Comparison of ENCODE assay signal across 11 mouse cellular contexts in genomic region chr10:80069251-80069650, GRCm38 (mm10).
"Had no signal": no experiment of that assay in that cellular context is flagged by ENCODE, and none has a peak within 500 bp of the region (broad histone marks: within the 10 kb centered on the region; RNA-seq: fewer than 3 reads in every experiment).

No protein-coding gene starts in this region.

- ATAC-seq: intestine, embryonic 16.5 days had no signal

- DNase-seq: layer of hippocampus, adult 9-11 months; layer of hippocampus, postnatal 36 days; lung, adult 18-20 months; right cerebral cortex, postnatal 14 days; thymus, adult 2 months; thymus, postnatal 25 days had no signal

- H3K27me3 ChIP-seq: kidney, embryonic 15.5 days; limb, embryonic 15.5 days; midbrain, embryonic 12.5 days; stomach, embryonic 15.5 days had no signal

- H3K4me1 ChIP-seq: midbrain, embryonic 12.5 days had no signal

- H3K9me3 ChIP-seq: kidney, embryonic 15.5 days; limb, embryonic 15.5 days; midbrain, embryonic 12.5 days; stomach, embryonic 15.5 days had no signal

- H3K4me3 ChIP-seq: kidney, embryonic 15.5 days; limb, embryonic 15.5 days; midbrain, embryonic 12.5 days; stomach, embryonic 15.5 days had no signal

- H3K9ac ChIP-seq: kidney, embryonic 15.5 days; limb, embryonic 15.5 days; stomach, embryonic 15.5 days had no signal

- H3K4me2 ChIP-seq: kidney, embryonic 15.5 days; limb, embryonic 15.5 days; midbrain, embryonic 12.5 days; stomach, embryonic 15.5 days had no signal

- H3K27ac ChIP-seq: kidney, embryonic 15.5 days; limb, embryonic 15.5 days; midbrain, embryonic 12.5 days; stomach, embryonic 15.5 days had no signal
